Mouse (Mus musculus): Measurements from ENCODE around the gene Sema5a. TPM values are rescaled to one million over a fixed set of nuclear protein-coding genes. Genes with fewer than 3 reads are reported as not detected.

Gene Sema5a
- polyA plus RNA-seq, 1 experiment from 2014 or later, result 7.4 TPM

GRCm38 (mm10) chr15:32613718-32614117 is 369.1 kb downstream of the Sema5a start:
- ATAC-seq (replicated peaks; ENCODE audit: extremely low read depth, insufficient read depth, low FRiP score), result 0 out of 2 replicates have a peak, but pooled peaks have one; percentile 10
- Histone ChIP-seq H3K27me3 (ENCODE audit: control insufficient read depth, insufficient read depth, low read length) (no peaks in the 10 kb centered on the region), H3K36me3 (ENCODE audit: control insufficient read depth, insufficient read depth) (no peaks in the 10 kb centered on the region), H3K4me3 (ENCODE audit: low read length) (no peak overlapping the region), H3K9me3 (replicated peaks; ENCODE audit: control insufficient read depth, low read length) (no peaks in the 10 kb centered on the region), H3K4me1 (ENCODE audit: control insufficient read depth, insufficient read depth, low read length) (peaks cover 10% of the 10 kb centered on the region), H3K4me2 (ENCODE audit: low read depth, low read length) (no peak overlapping the region), H3K27ac (ENCODE audit: low read length) (no peak overlapping the region), H3K9ac (ENCODE audit: low read length) (no peak overlapping the region)
- whole genome bisulfite sequencing, result 83% methylated on average over 6 of the region's 6 CpGs

DNA sequence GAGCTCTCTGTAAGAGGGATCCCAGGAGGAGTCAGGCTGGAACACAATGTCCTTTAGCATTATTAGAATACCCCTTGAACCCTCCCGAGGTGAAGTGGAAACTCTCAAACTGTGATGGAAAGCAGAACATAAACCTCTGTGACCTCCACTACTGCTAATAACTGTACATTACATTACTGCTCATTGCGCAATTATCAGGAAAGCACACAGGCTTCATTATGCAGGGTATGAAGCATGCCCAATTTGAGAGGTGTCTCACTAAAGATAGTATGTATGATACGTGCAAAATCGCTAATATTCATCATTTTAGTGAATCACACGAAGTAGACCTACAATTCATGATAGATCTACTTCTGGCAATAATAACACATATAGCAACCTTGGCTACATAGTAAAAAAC is 371.2 kb downstream of the Sema5a start:
- no peak overlapping the region for H3K27ac ChIP-seq (ENCODE audit: low read length)
- H3K9ac ChIP-seq (ENCODE audit: low read length), result no peak overlapping the region
- no peaks in the 10 kb centered on the region for H3K9me3 ChIP-seq (replicated peaks; ENCODE audit: control insufficient read depth, low read length)
- no peaks in the 10 kb centered on the region for H3K36me3 ChIP-seq (ENCODE audit: control insufficient read depth, insufficient read depth)
- no peak for ATAC-seq (replicated peaks; ENCODE audit: extremely low read depth, insufficient read depth, low FRiP score)
- H3K27me3 ChIP-seq (ENCODE audit: control insufficient read depth, insufficient read depth, low read length), result no peaks in the 10 kb centered on the region
- H3K4me2 ChIP-seq (ENCODE audit: low read depth, low read length), result no peak overlapping the region
- peaks cover 3% of the 10 kb centered on the region; the same call in 1 of the 2 replicates for H3K4me1 ChIP-seq (ENCODE audit: control insufficient read depth, insufficient read depth, low read length)
- no peak overlapping the region for H3K4me3 ChIP-seq (ENCODE audit: low read length)
- 76% methylated on average over 5 of the region's 5 CpGs for WGBS

- WGBS, result 68% methylated on average over 2 of the region's 2 CpGs
- no peaks in the 10 kb centered on the region for H3K27me3 ChIP-seq (ENCODE audit: control insufficient read depth, insufficient read depth, low read length)
Measured at GRCm38 (mm10) chr15:32619199-32619598, 374.6 kb downstream of the Sema5a start.

DNA sequence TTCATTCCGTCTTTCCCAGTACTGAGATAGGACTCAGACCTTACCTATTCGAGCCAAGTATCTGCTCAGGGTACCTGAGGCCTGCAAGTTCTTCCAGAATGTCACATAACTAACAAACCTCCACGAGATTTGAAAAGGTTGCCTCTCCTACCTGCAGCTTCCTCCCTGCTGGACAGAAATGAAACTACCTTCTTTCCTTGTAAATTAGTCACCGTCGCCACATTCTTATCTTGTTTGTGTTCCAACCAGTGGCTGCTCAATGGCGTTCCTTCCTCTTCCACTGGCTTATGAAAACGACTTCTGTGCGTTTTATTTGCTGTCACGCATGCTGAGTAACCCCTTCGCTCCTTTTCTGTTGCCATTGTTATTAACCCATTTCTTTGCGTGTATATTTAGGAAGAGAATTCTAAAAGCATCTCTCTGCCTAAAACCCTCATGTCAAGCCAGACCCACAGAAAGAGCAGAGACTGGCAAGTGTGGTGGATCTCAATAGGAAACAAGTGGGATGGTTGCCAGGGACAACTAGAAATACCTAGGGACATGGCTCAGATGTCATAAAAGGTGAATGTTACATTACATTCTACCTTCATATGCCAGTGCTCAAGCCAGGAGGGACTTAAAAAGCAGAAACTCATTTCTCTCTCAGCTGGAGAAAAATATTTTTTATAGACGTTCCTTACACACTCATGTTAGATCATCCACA is 378.6 kb downstream of the Sema5a start:
- Histone ChIP-seq H3K9ac (ENCODE audit: low read length) (no peak overlapping the region), H3K36me3 (ENCODE audit: control insufficient read depth, insufficient read depth) (no peaks in the 10 kb centered on the region), H3K27me3 (ENCODE audit: control insufficient read depth, insufficient read depth, low read length) (no peaks in the 10 kb centered on the region), H3K4me1 (ENCODE audit: control insufficient read depth, insufficient read depth, low read length) (no peaks in the 10 kb centered on the region), H3K9me3 (replicated peaks; ENCODE audit: control insufficient read depth, low read length) (no peaks in the 10 kb centered on the region), H3K4me3 (ENCODE audit: low read length) (no peak overlapping the region), H3K27ac (ENCODE audit: low read length) (no peak overlapping the region), H3K4me2 (ENCODE audit: low read depth, low read length) (no peak overlapping the region)
- 74% methylated on average over 12 of the region's 12 CpGs for WGBS
- ATAC-seq (replicated peaks; ENCODE audit: extremely low read depth, insufficient read depth, low FRiP score), result no peak

More at GRCm38 (mm10) chr15:32619199-32619598, 374.6 kb downstream of the Sema5a start:
- H3K4me2 ChIP-seq (ENCODE audit: low read depth, low read length), result no peak overlapping the region
- H3K9me3 ChIP-seq (replicated peaks; ENCODE audit: control insufficient read depth, low read length), result no peaks in the 10 kb centered on the region
- no peak for ATAC-seq (replicated peaks; ENCODE audit: extremely low read depth, insufficient read depth, low FRiP score)
- no peaks in the 10 kb centered on the region for H3K36me3 ChIP-seq (ENCODE audit: control insufficient read depth, insufficient read depth)
- no peak overlapping the region for H3K27ac ChIP-seq (ENCODE audit: low read length)
- H3K4me3 ChIP-seq (ENCODE audit: low read length), result no peak overlapping the region
- H3K9ac ChIP-seq (ENCODE audit: low read length), result no peak overlapping the region
- no peaks in the 10 kb centered on the region for H3K4me1 ChIP-seq (ENCODE audit: control insufficient read depth, insufficient read depth, low read length)

DNA sequence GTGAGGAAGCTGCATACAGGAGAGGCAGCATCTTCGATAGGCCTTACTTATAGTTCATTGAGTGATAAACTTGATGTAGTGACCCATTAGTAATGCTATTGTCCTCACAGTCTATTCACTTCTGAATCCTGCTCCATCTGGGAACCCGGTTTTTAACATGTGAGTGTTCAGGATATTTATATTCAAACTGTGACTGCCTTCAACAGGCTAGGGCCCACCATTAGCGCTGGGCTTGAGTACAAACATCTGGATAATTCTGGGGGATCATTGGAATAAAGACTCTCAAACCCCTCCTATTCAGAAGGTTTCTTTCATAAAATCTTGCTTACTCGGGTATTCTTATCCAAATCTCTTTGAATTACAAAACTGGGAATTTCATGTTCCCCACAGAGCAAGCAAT is 379.5 kb downstream of the Sema5a start:
- H3K27ac ChIP-seq (ENCODE audit: low read length), result no peak overlapping the region
- no peak for ATAC-seq (replicated peaks; ENCODE audit: extremely low read depth, insufficient read depth, low FRiP score)
- H3K27me3 ChIP-seq (ENCODE audit: control insufficient read depth, insufficient read depth, low read length), result no peaks in the 10 kb centered on the region
- 80% methylated on average over 4 of the region's 4 CpGs for WGBS
- H3K4me1 ChIP-seq (ENCODE audit: control insufficient read depth, insufficient read depth, low read length), result no peaks in the 10 kb centered on the region
- no peaks in the 10 kb centered on the region for H3K36me3 ChIP-seq (ENCODE audit: control insufficient read depth, insufficient read depth)
- H3K4me3 ChIP-seq (ENCODE audit: low read length), result no peak overlapping the region
- H3K4me2 ChIP-seq (ENCODE audit: low read depth, low read length), result no peak overlapping the region
- no peak overlapping the region for H3K9ac ChIP-seq (ENCODE audit: low read length)
- no peaks in the 10 kb centered on the region for H3K9me3 ChIP-seq (replicated peaks; ENCODE audit: control insufficient read depth, low read length)

DNA sequence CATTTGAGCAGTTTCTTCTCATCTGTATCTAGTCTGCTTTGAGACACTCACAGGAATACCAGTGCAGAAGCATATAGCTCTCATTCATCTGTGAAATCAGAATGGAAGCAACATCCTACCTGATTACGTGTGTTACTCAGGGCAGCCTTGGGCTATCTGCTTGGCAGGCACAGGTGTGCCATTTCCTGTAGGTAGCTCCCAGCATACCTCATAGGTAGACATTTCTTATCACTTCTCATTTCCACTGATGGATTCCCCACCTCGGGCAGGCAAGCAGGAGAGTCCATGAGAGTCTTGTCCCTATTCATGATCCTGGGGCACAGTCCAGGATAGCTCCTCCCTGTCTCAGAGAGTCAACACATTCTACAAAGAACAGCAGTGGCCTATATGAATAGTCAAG is 381.4 kb downstream of the Sema5a start:
- H3K27ac ChIP-seq (ENCODE audit: low read length), result no peak overlapping the region
- peaks cover under 1% of the 10 kb centered on the region; the same call in 1 of the 2 replicates for H3K4me1 ChIP-seq (ENCODE audit: control insufficient read depth, insufficient read depth, low read length)
- H3K36me3 ChIP-seq (ENCODE audit: control insufficient read depth, insufficient read depth), result no peaks in the 10 kb centered on the region
- H3K9me3 ChIP-seq (replicated peaks; ENCODE audit: control insufficient read depth, low read length), result no peaks in the 10 kb centered on the region
- no peak for ATAC-seq (replicated peaks; ENCODE audit: extremely low read depth, insufficient read depth, low FRiP score)
- no peak overlapping the region for H3K9ac ChIP-seq (ENCODE audit: low read length)
- WGBS, result 80% methylated on average over 2 of the region's 2 CpGs
- no peaks in the 10 kb centered on the region for H3K27me3 ChIP-seq (ENCODE audit: control insufficient read depth, insufficient read depth, low read length)
- H3K4me3 ChIP-seq (ENCODE audit: low read length), result no peak overlapping the region
- H3K4me2 ChIP-seq (ENCODE audit: low read depth, low read length), result no peak overlapping the region

DNA sequence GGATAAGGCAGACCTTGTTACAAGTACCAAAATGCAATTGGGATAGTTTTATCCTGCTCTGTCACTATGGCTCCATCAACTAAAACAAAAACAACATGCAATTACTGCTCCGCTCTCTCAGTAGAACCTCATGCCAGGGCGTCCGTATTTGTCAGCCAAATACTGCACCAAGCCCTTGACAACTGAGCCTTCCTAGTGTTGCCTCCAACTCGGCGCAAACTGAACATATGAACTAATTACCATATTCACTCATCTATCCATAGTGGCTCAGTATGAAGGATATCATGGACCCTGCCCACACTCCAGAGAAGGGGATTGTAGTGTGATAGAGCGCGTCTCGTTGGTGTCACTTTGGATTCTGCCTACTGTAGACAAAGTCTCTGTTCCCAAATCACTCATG is 389.1 kb downstream of the Sema5a start:
- no peak for ATAC-seq (replicated peaks; ENCODE audit: extremely low read depth, insufficient read depth, low FRiP score)
- 93% methylated on average over 8 of the region's 8 CpGs for WGBS

GRCm38 (mm10) chr15:32637879-32638278 is 393.3 kb downstream of the Sema5a start:
- ATAC-seq (replicated peaks; ENCODE audit: extremely low read depth, insufficient read depth, low FRiP score), result no peak
- 75% methylated on average over 3 of the region's 3 CpGs for WGBS
- Histone ChIP-seq H3K4me2 (ENCODE audit: low read depth, low read length) (no peak overlapping the region), H3K27me3 (ENCODE audit: control insufficient read depth, insufficient read depth, low read length) (no peaks in the 10 kb centered on the region), H3K4me1 (ENCODE audit: control insufficient read depth, insufficient read depth, low read length) (no peaks in the 10 kb centered on the region), H3K9ac (ENCODE audit: low read length) (no peak overlapping the region), H3K4me3 (ENCODE audit: low read length) (no peak overlapping the region), H3K36me3 (ENCODE audit: control insufficient read depth, insufficient read depth) (no peaks in the 10 kb centered on the region), H3K27ac (ENCODE audit: low read length) (no peak overlapping the region), H3K9me3 (replicated peaks; ENCODE audit: control insufficient read depth, low read length) (no peaks in the 10 kb centered on the region)

More for the DNA sequence above, 389.1 kb downstream of the Sema5a start:
- H3K4me3 ChIP-seq (ENCODE audit: low read length), result no peak overlapping the region
- no peak overlapping the region for H3K27ac ChIP-seq (ENCODE audit: low read length)
- peaks cover 5% of the 10 kb centered on the region; the same call in 1 of the 2 replicates for H3K4me1 ChIP-seq (ENCODE audit: control insufficient read depth, insufficient read depth, low read length)
- no peak overlapping the region for H3K9ac ChIP-seq (ENCODE audit: low read length)
- H3K4me2 ChIP-seq (ENCODE audit: low read depth, low read length), result no peak overlapping the region
- H3K36me3 ChIP-seq (ENCODE audit: control insufficient read depth, insufficient read depth), result no peaks in the 10 kb centered on the region
- no peaks in the 10 kb centered on the region for H3K9me3 ChIP-seq (replicated peaks; ENCODE audit: control insufficient read depth, low read length)
- H3K27me3 ChIP-seq (ENCODE audit: control insufficient read depth, insufficient read depth, low read length), result no peaks in the 10 kb centered on the region

GRCm38 (mm10) chr15:32647061-32647687 is 402.6 kb downstream of the Sema5a start:
- H3K9me3 ChIP-seq (replicated peaks; ENCODE audit: control insufficient read depth, low read length), result no peaks in the 10 kb centered on the region
- no peak overlapping the region for H3K4me3 ChIP-seq (ENCODE audit: low read length)
- ATAC-seq (replicated peaks; ENCODE audit: extremely low read depth, insufficient read depth, low FRiP score), result no peak; the same call in 1 of the 2 replicates
- no peak overlapping the region for H3K27ac ChIP-seq (ENCODE audit: low read length)
- H3K4me1 ChIP-seq (ENCODE audit: control insufficient read depth, insufficient read depth, low read length), result no peaks in the 10 kb centered on the region
- H3K27me3 ChIP-seq (ENCODE audit: control insufficient read depth, insufficient read depth, low read length), result no peaks in the 10 kb centered on the region
- no peaks in the 10 kb centered on the region for H3K36me3 ChIP-seq (ENCODE audit: control insufficient read depth, insufficient read depth)
- H3K9ac ChIP-seq (ENCODE audit: low read length), result no peak overlapping the region
- WGBS, result 43% methylated on average over 1 of the region's 1 CpGs
- H3K4me2 ChIP-seq (ENCODE audit: low read depth, low read length), result no peak overlapping the region

Measured in heart, embryonic 16.5 days (tissue).